Comparison of ENCODE assay signal across 19 mouse cellular contexts in the genomic region with DNA sequence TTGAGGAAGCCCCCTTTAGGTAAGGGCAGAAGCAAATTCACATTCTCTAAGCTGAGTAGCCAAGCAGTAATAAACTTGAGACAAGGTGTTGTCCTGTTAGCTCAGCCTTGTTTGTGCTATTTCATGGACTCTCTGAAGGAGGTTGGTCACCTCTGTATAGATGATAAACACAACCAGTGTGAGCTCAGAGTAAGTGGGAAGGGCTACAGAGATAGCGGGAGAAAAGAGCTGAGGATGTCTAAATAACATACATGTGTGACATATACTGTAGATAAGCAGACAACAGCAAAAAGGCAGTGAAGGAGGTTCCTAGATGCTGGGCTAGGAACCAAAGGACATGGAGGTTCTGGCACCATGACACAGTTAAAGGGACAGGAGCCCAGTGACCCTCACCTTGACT.
A peak's percentile ranks its signal among the peaks of the same experiment; 100 is the strongest.
DNase-seq lines count a peak whose midpoint lies in the region; ATAC-seq and TF ChIP-seq lines count a peak whose summit lies in the region.
"Had no signal": no experiment of that assay in that cellular context is flagged by ENCODE, and none has a peak within 500 bp of the region (broad histone marks: within the 10 kb centered on the region; RNA-seq: fewer than 3 reads in every experiment).

No protein-coding gene starts in this region.

- peak; percentile 31 for DNase-seq in c-Kit-positive CD71-positive TER-119-negative erythroid progenitor cells, embryonic 14.5 days (ENCODE audit: low read depth)
- peak; percentile 2 to 10 (median 9) for DNase-seq in liver, embryonic 14.5 days (ENCODE audit: low read depth in 3 of 3, low spot score in 3 of 3)
- no peak for DNase-seq in neural tube, embryonic 10.5 days (ENCODE audit: extremely low spot score, low spot score)
- no peak for DNase-seq in yolk sac, embryonic 10.5 days (ENCODE audit: low spot score)
- no peak for DNase-seq in lung, postnatal 14 days
- DNase-seq: adrenal gland, postnatal 14 days; cerebellum, adult 8-10 months; cerebellum, postnatal 14 days; gastrocnemius, postnatal 14 days had no signal

- 0 out of 2 replicates have a peak, but pooled peaks have one; percentile 36 for TF ChIP-seq EP300 in liver, embryonic 14.5 days (IDR thresholded peaks at IDR 0.05; ENCODE audit: low read depth)

- ATAC-seq in common myeloid progenitor, adult 5-6 weeks (replicated peaks; ENCODE audit: low read depth, poor library complexity, severe bottlenecking), result 0 out of 2 replicates have a peak, but pooled peaks have one; percentile 22
- ATAC-seq in liver, embryonic 14.5 days (ENCODE audit: insufficient read depth), result peak; percentile 33; the same call in 1 of the 2 replicates
- ATAC-seq in megakaryocyte progenitor cell, adult 5-6 weeks (replicated peaks; ENCODE audit: poor library complexity), result peak; percentile 92
- ATAC-seq: activated CD4-positive, CD25-positive, alpha-beta regulatory T cell, adult 4 months; forebrain, embryonic 16.5 days; Patski had no signal

- H3K9ac ChIP-seq in liver, embryonic 14.5 days (replicated peaks), result no peak overlapping the region
- H3K9ac ChIP-seq: embryonic facial prominence, embryonic 12.5 days; forebrain, embryonic 12.5 days; heart, embryonic 12.5 days; hindbrain, embryonic 15.5 days had no signal

- peaks cover 0 to 3% of the 10 kb centered on the region in 2 experiments; a peak in 2 of 4 replicates for H3K4me1 ChIP-seq in liver, embryonic 14.5 days (replicated peaks; ENCODE audit: control insufficient read depth in 2 of 2, insufficient read depth in 2 of 2, low read length in 1 of 2)
- H3K4me1 ChIP-seq: heart, embryonic 12.5 days; hindbrain, embryonic 15.5 days had no signal

- H3K4me3 ChIP-seq in liver, embryonic 14.5 days (ENCODE audit: insufficient read depth in 1 of 2, low read depth in 2 of 2, low read length in 2 of 2), result no peak overlapping the region
- H3K4me3 ChIP-seq: embryonic facial prominence, embryonic 12.5 days; forebrain, embryonic 12.5 days; heart, embryonic 12.5 days; hindbrain, embryonic 15.5 days had no signal

- no peak for TF ChIP-seq CTCF in liver, embryonic 14.5 days (IDR thresholded peaks at IDR 0.05; ENCODE audit: low read depth)

- no peak overlapping the region for H3K4me2 ChIP-seq in liver, embryonic 14.5 days (ENCODE audit: low read depth)
- H3K4me2 ChIP-seq: embryonic facial prominence, embryonic 12.5 days; forebrain, embryonic 12.5 days; heart, embryonic 12.5 days; hindbrain, embryonic 15.5 days had no signal

- no peaks in the 10 kb centered on the region for H3K9me3 ChIP-seq in liver, embryonic 14.5 days (ENCODE audit: control insufficient read depth, low read length)
- H3K9me3 ChIP-seq: embryonic facial prominence, embryonic 12.5 days; forebrain, embryonic 12.5 days; heart, embryonic 12.5 days; hindbrain, embryonic 15.5 days had no signal

- no peak overlapping the region for H3K27ac ChIP-seq in liver, embryonic 14.5 days
- H3K27ac ChIP-seq: embryonic facial prominence, embryonic 12.5 days; forebrain, embryonic 12.5 days; hindbrain, embryonic 15.5 days had no signal

- H3K27me3 ChIP-seq in liver, embryonic 14.5 days (ENCODE audit: control insufficient read depth, insufficient read depth, low read length), result no peaks in the 10 kb centered on the region
- H3K27me3 ChIP-seq: CH12.LX; embryonic facial prominence, embryonic 12.5 days; forebrain, embryonic 12.5 days; heart, embryonic 12.5 days; hindbrain, embryonic 15.5 days; Patski had no signal

- no peaks in the 10 kb centered on the region; the same call in 1 of the 2 replicates for H3K36me3 ChIP-seq in liver, embryonic 14.5 days (replicated peaks; ENCODE audit: control insufficient read depth, insufficient read depth, low read depth)
- H3K36me3 ChIP-seq: embryonic facial prominence, embryonic 12.5 days; heart, embryonic 12.5 days; hindbrain, embryonic 15.5 days had no signal

- WGBS in liver, embryonic 14.5 days (ENCODE audit: insufficient replicate concordance), result 14% methylated on average over 1 of the region's 1 CpGs

Comparison
In these comparisons a context has a peak if more than half of its experiments do, and no peak if none do; other contexts are left out.
1. DNase-seq: peak in c-Kit-positive CD71-positive TER-119-negative erythroid progenitor cells, embryonic 14.5 days (single experiment) and liver, embryonic 14.5 days (3 of 3); none in neural tube, embryonic 10.5 days (single experiment), yolk sac, embryonic 10.5 days (single experiment) and lung, postnatal 14 days (single experiment).
2. ATAC-seq: peak in every context shown above with its lines; median percentile 92 in megakaryocyte progenitor cell, adult 5-6 weeks; 33 in liver, embryonic 14.5 days; 22 in common myeloid progenitor, adult 5-6 weeks.